ENCODE assay signal across 15 mouse cellular contexts in the genomic region with DNA sequence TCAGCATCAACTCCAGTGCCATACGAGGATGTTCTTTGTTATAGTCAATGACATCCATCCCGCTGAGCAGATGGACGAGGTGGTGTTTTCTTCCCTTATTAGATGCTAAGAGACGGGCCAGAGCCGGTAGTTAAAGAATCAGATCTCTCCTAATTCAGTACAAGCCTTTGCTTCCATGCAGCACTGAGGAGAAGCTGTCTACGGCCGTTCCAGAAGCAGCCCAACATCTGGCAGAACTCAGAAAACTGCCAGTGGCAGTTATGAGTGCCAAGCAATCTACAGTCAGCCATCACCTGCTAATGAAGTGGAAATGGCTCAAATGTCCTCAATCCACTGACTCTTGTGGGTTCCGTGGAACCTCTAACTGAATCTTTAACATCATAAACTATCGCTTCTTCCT.
"Had no signal": no experiment of that assay in that cellular context is flagged by ENCODE, and none has a peak within 500 bp of the region (broad histone marks: within the 10 kb centered on the region; RNA-seq: fewer than 3 reads in every experiment).

No protein-coding gene starts in this region.

- H3K4me2 ChIP-seq: intestine, embryonic 15.5 days; kidney, embryonic 15.5 days; liver, embryonic 12.5 days; liver, embryonic 15.5 days; midbrain, embryonic 11.5 days had no signal

- DNase-seq: kidney, adult 11 months; kidney, adult 8-10 months; kidney, postnatal 10 days; kidney, postnatal 36 days; left cerebral cortex, postnatal 4 days; liver; midbrain, embryonic 14.5 days; thymus, adult 2 months; thymus, postnatal 14 days; thymus, postnatal 4 days had no signal

- H3K4me1 ChIP-seq: intestine, embryonic 15.5 days; kidney, embryonic 15.5 days; liver, embryonic 12.5 days; liver, embryonic 15.5 days had no signal

- H3K9me3 ChIP-seq: intestine, embryonic 15.5 days; kidney, embryonic 15.5 days; liver, embryonic 12.5 days; liver, embryonic 15.5 days had no signal

- H3K9ac ChIP-seq: intestine, embryonic 15.5 days; kidney, embryonic 15.5 days; liver, embryonic 12.5 days; liver, embryonic 15.5 days had no signal

- H3K4me3 ChIP-seq: intestine, embryonic 15.5 days; kidney, embryonic 15.5 days; liver, embryonic 12.5 days; liver, embryonic 15.5 days had no signal

- H3K27me3 ChIP-seq: intestine, embryonic 15.5 days; kidney, embryonic 15.5 days; liver, embryonic 12.5 days; liver, embryonic 15.5 days had no signal

- H3K36me3 ChIP-seq: intestine, embryonic 15.5 days; kidney, embryonic 15.5 days; liver, embryonic 12.5 days; liver, embryonic 15.5 days had no signal

- H3K27ac ChIP-seq: intestine, embryonic 15.5 days; kidney, embryonic 15.5 days; liver, embryonic 12.5 days; liver, embryonic 15.5 days had no signal

- ATAC-seq: intestine, embryonic 15.5 days; liver, embryonic 12.5 days had no signal
